ENCODE assay signal across 25 mouse cellular contexts in genomic region chr9:69190726-69191125, GRCm38 (mm10).
DNase-seq lines count a peak whose midpoint lies in the region; ATAC-seq and TF ChIP-seq lines count a peak whose summit lies in the region.
"Had no signal": no experiment of that assay in that cellular context is flagged by ENCODE, and none has a peak within 500 bp of the region (broad histone marks: within the 10 kb centered on the region; RNA-seq: fewer than 3 reads in every experiment).

No protein-coding gene starts in this region.

- no peak for TF ChIP-seq CTCF in midbrain, postnatal 0 days (IDR thresholded peaks at IDR 0.05)

- H3K4me3 ChIP-seq in midbrain, embryonic 11.5 days (ENCODE audit: low read depth, low read length): no peak overlapping the region
- no peak overlapping the region for H3K4me3 ChIP-seq in midbrain, postnatal 0 days (ENCODE audit: low read depth, low read length)
- H3K4me3 ChIP-seq: embryonic facial prominence, embryonic 15.5 days; erythroblast, embryonic 14.5 days; forebrain, embryonic 10.5 days; heart, embryonic 10.5 days; hindbrain, embryonic 12.5 days had no signal

- H3K9ac ChIP-seq in midbrain, embryonic 11.5 days (ENCODE audit: low read length): no peak overlapping the region
- H3K9ac ChIP-seq in midbrain, postnatal 0 days (replicated peaks; ENCODE audit: low read length, poor library complexity, severe bottlenecking): no peak overlapping the region
- H3K9ac ChIP-seq: embryonic facial prominence, embryonic 15.5 days; hindbrain, embryonic 12.5 days had no signal

- no peaks in the 10 kb centered on the region for H3K36me3 ChIP-seq in midbrain, embryonic 11.5 days (ENCODE audit: control insufficient read depth, insufficient read depth, low read length)
- H3K36me3 ChIP-seq in midbrain, postnatal 0 days (ENCODE audit: insufficient read depth, low read length): no peaks in the 10 kb centered on the region
- H3K36me3 ChIP-seq: embryonic facial prominence, embryonic 15.5 days; forebrain, embryonic 10.5 days; G1E; heart, embryonic 10.5 days; hindbrain, embryonic 12.5 days had no signal

- H3K9me3 ChIP-seq in midbrain, embryonic 11.5 days (ENCODE audit: control insufficient read depth, low read length): no peaks in the 10 kb centered on the region
- no peaks in the 10 kb centered on the region for H3K9me3 ChIP-seq in midbrain, postnatal 0 days (ENCODE audit: low read length)
- H3K9me3 ChIP-seq: embryonic facial prominence, embryonic 15.5 days; forebrain, embryonic 10.5 days; heart, embryonic 10.5 days; hindbrain, embryonic 12.5 days had no signal

- no peaks in the 10 kb centered on the region for H3K27me3 ChIP-seq in midbrain, embryonic 11.5 days (ENCODE audit: control insufficient read depth, insufficient read depth, low read length)
- H3K27me3 ChIP-seq in midbrain, postnatal 0 days (ENCODE audit: insufficient read depth, low read length): no peaks in the 10 kb centered on the region
- H3K27me3 ChIP-seq: CH12.LX; embryonic facial prominence, embryonic 15.5 days; hindbrain, embryonic 12.5 days had no signal

- DNase-seq in midbrain, embryonic 11.5 days (ENCODE audit: low spot score, missing footprints): peak; percentile 71
- no peak for DNase-seq in midbrain, postnatal 0 days (ENCODE audit: low spot score)
- peak; percentile 25 for DNase-seq in R1 (ENCODE audit: low read depth, low spot score)
- peak; percentile 77 for DNase-seq in adrenal gland, postnatal 14 days
- DNase-seq in testis, postnatal 14 days (ENCODE audit: low spot score): peak; percentile 58
- no peak for DNase-seq in left cerebral cortex, adult 9 months (ENCODE audit: low spot score in 2 of 2)
- no peak for DNase-seq in right cerebral cortex, adult 2 months (ENCODE audit: low spot score in 2 of 2)
- DNase-seq: cerebellum, adult 18-20 months; cerebellum, postnatal 10 days; embryo, embryonic 11 days; gastrocnemius, postnatal 36 days; heart, adult 11 months; heart, postnatal 10 days; heart, postnatal 4 days; kidney, adult 11 months had no signal

- 40% methylated on average over 1 of the region's 1 CpGs for WGBS in midbrain, embryonic 11.5 days
- WGBS in midbrain, postnatal 0 days: 64% methylated on average over 1 of the region's 1 CpGs

- no peak for ATAC-seq in midbrain, embryonic 11.5 days (ENCODE audit: low FRiP score)
- no peak for ATAC-seq in midbrain, postnatal 0 days (ENCODE audit: low FRiP score)
- ATAC-seq: activated CD4-positive, CD25-positive, alpha-beta regulatory T cell, adult 4 months; forebrain, embryonic 14.5 days; hindbrain, postnatal 0 days had no signal

- no peak overlapping the region for H3K4me2 ChIP-seq in midbrain, embryonic 11.5 days
- no peak overlapping the region for H3K4me2 ChIP-seq in midbrain, postnatal 0 days (ENCODE audit: low read depth, low read length, poor library complexity, severe bottlenecking)
- H3K4me2 ChIP-seq: embryonic facial prominence, embryonic 15.5 days; hindbrain, embryonic 12.5 days had no signal

- no peak overlapping the region for H3K27ac ChIP-seq in midbrain, embryonic 11.5 days (ENCODE audit: low read depth, low read length)
- H3K27ac ChIP-seq in midbrain, postnatal 0 days (ENCODE audit: low read depth, low read length): no peak overlapping the region
- H3K27ac ChIP-seq: embryonic facial prominence, embryonic 15.5 days; forebrain, embryonic 10.5 days; heart, embryonic 10.5 days; hindbrain, embryonic 12.5 days; hindbrain, postnatal 0 days had no signal

- no peaks in the 10 kb centered on the region for H3K4me1 ChIP-seq in midbrain, embryonic 11.5 days (ENCODE audit: control insufficient read depth, insufficient read depth, low read length)
- H3K4me1 ChIP-seq in midbrain, postnatal 0 days (ENCODE audit: insufficient read depth, low read length): no peaks in the 10 kb centered on the region
- H3K4me1 ChIP-seq: embryonic facial prominence, embryonic 15.5 days; hindbrain, embryonic 12.5 days had no signal

Comparison
In these comparisons a context has a peak if more than half of its experiments do, and no peak if none do; other contexts are left out.
1. DNase-seq: peak in midbrain, embryonic 11.5 days (single experiment), R1 (single experiment), adrenal gland, postnatal 14 days (single experiment) and testis, postnatal 14 days (single experiment); none in midbrain, postnatal 0 days (single experiment), left cerebral cortex, adult 9 months (0 of 2) and right cerebral cortex, adult 2 months (0 of 2).